Mouse (Mus musculus) spleen, adult 2 months (tissue): ENCODE results near the gene Dlx5.

Experiments used
- CTCF ChIP-seq: fragments of 200-500 bp; IDR thresholded peaks from 2 replicates; pipeline ENCODE4 v1.5.1; 2011; ENCODE audit warnings: mild to moderate bottlenecking, inconsistent platforms; ENCODE audit not compliant: insufficient read depth, insufficient read length, insufficient replicate concordance; ENCODE audit errors: extremely low read depth
- POLR2A ChIP-seq: fragments of 200-500 bp; IDR thresholded peaks from 2 replicates; pipeline ENCODE4 v1.6.1; 2011; ENCODE audit warnings: low read depth, low read length, inconsistent platforms

- TF ChIP-seq CTCF (no peak), POLR2A (no peak)
These were observed 5.2 kb downstream of the Dlx5 start for GRCm38 (mm10) chr6:6876731-6877130.
